Mouse (Mus musculus) layer of hippocampus, adult 8-10 months (tissue): ENCODE measurements at regions not wholly inside any gene's neighbourhood (a gene's known extent, or its start where the extent isn't known, plus 50 kb on each side); places are given as distances from the start of the nearest gene placed in this dataset.
"Not testable (repeated sequence)": the region's sequence is repeated elsewhere in the genome, so short reads cannot be mapped to it uniquely, and the experiment has no call there.

Source experiments
- DNase-seq, 2 experiments: peaks; one replicate each; pipeline ENCODE4 v3.0.0; 2022; ENCODE audit warnings: low spot score in 2 of 2

GRCm38 (mm10) chr7:125152281-125152680, 292.2 kb upstream of the Kdm8 start:
- no peak for DNase-seq

GRCm38 (mm10) chr7:125155291-125155690, 289.2 kb upstream of the Kdm8 start:
- no peak for DNase-seq

DNA sequence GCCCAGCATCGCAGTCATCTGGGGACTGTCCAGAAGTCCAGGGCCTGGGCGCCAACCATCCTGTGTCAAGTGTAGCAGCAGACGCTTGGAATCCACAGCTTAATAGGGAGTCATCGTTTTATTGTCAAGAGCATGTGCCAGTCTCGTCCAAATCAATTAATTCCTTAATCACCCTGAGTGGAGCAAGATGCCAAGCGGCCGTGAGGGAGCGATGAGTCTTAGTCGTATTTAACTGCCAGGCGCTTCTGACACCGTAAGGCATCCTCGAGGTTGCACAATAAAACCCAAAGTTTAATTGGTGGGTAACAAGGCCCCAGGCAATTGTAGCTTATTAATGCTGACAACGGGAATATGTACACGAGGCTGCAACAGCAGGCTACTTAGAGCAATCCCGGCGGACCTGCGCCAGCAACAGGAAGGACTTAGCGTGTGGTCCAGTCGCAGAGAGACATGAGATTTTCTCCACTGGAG, 277.6 kb upstream of the Kdm8 start:
- DNase-seq, result no peak

DNA sequence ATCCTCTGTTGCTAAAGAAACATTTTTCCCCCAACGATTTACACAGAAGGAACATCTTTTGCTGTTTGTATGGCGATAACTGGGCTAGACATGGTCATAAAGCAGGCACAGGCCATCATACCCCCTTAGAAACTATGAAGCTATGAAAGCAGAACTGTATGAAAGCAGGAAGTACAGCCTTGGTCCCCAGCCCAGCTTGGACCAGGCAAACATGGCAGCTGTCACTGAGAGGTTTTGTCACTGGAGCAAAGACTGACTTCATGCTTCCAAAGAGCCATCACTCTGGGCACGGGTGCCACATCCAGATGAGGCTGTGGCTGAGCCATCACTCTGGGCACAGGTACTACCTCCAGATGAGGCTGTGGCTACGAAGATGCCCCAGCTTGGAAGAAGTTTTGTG, 276.8 kb upstream of the Kdm8 start:
- DNase-seq, result no peak

DNA sequence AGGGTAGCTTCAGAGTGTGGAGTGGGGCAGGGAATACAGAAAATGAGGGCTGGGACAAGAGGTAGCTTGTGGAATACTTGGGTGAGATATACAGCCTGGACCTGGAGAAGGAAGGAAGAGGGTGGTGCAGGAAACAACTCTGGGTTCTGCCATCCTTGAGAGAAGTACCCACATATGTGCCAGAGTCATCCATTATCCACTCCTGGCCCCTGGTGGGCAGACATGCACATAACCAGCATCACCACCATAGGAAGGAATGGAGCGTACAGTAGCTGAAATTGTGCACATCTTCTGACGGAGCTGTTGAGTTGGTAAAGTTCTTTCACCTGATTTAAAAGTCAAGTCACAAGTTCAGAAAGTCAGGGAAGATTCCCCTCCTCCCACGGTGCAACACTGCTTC, 262.9 kb upstream of the Kdm8 start:
- DNase-seq, result peak; percentile 40 to 64

GRCm38 (mm10) chr7:125182266-125182665, 262.2 kb upstream of the Kdm8 start:
- DNase-seq, result peak; percentile 18 to 34

GRCm38 (mm10) chr7:125183011-125183410, 261.5 kb upstream of the Kdm8 start:
- not testable (repeated sequence) for DNase-seq

DNA sequence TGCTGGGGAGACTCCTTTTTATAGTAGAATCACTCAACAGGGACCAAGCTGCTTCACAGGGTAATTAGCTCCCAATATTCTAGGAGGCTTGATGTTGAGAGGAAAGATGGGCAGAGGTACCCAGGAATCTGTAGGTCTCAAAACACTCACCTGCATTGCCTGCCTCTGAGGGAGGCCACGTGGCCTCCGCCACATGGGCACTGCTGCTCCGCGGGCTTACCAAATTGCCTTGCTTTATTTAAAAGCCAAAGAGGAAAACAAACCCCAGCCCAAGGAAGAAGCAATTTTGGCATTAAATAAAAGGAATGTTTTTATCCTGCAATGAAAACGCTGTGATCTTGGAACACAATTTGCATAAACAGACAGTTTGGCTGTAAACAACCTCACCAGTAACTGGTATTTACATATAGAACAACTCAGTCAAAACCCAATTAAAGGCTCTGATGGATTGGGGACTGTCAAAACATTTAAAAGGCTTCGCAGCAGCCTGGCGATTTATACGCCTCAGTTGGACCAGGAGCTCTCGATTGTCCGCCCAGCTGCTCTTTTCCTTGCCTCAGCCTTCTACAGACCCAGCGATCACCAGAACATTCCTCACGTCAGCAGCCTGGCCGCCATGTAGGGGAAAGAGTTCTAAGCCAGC, 259.3 kb upstream of the Kdm8 start:
- no peak for DNase-seq

DNA sequence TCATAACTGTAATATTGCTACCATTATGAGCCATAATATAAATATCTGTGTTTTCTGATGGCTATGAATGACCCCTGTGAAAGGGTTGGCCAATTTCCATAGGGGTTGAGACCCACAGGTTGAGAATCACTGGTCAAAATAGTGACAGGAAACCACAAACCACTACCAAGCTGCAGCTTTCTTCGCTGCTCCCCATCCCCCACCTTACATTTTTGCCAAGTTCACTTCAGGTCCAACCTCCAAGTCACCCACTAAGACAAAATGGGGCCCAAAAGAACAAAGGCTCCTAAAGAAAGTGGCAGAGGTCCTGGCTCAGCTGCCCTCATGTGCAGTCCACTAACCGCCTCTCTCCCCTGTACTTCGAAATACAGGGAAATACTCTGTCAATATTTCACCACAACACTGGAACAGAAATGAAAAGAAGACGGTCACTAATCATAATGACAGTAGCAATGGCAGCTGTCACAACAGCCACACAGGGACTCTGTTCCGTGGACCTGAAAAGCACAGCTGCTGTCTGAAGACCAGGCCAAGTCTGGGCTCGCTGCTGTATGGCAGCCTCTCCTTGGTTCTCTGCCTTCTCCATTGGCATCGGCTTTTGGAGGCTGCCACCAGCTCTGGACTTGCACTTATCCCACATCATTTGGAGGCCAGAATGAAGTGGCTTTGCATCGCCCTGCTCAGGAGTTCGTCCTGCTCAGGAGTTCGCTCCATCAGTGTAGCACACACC, 257.3 kb upstream of the Kdm8 start:
- no peak for DNase-seq

DNA sequence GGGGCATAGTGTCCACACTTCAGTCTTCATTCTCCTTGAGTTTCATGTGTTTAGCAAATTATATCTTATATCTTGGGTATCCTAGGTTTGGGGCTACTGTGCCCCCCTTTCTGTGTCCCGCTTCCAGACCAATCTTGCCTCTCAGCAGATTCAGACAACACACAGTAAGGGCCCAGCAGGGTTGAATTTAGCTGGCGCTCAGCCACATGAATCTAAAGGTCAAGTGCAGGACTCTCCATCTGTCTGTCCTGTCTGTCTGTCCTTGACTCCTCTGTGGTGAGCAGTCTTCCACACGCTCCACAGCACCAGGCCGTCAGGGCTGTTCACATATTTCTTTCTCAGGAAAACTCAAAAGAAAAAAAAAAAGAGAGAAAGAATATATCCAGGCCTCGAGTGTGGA, 255.5 kb upstream of the Kdm8 start:
- no peak for DNase-seq

GRCm38 (mm10) chr7:125190067-125190466, 254.4 kb upstream of the Kdm8 start:
- DNase-seq, result no peak

- no peak for DNase-seq
Measured at GRCm38 (mm10) chr7:125191313-125191712, 253.2 kb upstream of the Kdm8 start.

DNA sequence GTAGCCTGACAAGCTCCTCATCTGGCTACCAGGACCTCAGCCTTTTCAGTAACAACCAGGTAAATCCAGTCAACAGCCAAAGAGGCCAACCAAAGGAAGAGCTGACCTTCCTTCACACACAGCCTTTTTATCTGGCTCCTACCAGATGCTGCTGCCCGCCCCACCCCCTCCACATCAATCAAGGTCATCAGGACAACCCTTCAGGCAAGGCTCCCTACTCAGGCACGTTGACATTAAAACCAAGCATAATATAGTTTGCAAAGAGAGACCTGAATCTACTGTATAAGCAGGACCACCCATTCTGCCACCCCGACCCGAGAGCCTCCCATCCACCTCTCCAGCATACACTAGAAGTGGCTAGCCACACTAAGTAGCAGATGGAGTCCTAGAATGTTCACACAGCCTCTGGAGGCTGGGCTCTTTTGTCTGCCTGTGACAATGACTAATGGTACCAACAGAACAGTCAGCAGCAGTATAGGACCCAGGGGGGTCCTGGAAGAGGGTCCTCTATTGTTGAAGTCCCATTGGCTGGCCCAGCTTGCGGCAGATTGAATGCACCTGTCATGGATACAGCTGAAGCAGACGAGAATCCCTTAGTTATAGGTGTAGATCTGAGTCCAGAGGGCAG, 233.0 kb upstream of the Kdm8 start:
- no peak for DNase-seq

GRCm38 (mm10) chr7:125214036-125214435, 230.4 kb upstream of the Kdm8 start:
- no peak for DNase-seq

GRCm38 (mm10) chr7:125217630-125218029, 226.8 kb upstream of the Kdm8 start:
- DNase-seq, result no peak

GRCm38 (mm10) chr7:125222684-125223083, 221.8 kb upstream of the Kdm8 start:
- DNase-seq, result no peak

GRCm38 (mm10) chr7:125234911-125235310, 209.6 kb upstream of the Kdm8 start:
- DNase-seq, result no peak

GRCm38 (mm10) chr7:125237026-125237425, 207.4 kb upstream of the Kdm8 start:
- DNase-seq, result no peak

GRCm38 (mm10) chr7:125243021-125243420, 201.5 kb upstream of the Kdm8 start:
- DNase-seq, result no peak

DNA sequence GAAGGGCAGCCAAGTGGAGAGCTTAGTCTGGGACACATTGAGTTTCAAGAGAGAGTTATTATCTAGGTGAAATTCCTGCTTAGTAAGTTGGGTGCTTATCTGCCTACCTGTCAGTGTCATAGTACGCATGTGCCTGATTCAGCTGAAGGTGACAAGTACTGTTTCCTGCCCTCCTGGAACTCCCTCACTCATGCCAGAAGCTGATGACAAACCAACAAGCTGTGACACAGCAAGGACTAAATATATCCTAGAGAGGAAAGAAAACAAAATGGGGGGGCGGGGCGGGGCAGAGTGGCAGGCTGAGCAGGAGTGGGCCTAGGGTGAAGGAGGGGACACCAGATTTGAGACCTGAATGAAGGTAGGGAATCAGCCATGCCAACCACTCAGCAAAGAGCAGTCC, 196.1 kb upstream of the Kdm8 start:
- no peak for DNase-seq

DNA sequence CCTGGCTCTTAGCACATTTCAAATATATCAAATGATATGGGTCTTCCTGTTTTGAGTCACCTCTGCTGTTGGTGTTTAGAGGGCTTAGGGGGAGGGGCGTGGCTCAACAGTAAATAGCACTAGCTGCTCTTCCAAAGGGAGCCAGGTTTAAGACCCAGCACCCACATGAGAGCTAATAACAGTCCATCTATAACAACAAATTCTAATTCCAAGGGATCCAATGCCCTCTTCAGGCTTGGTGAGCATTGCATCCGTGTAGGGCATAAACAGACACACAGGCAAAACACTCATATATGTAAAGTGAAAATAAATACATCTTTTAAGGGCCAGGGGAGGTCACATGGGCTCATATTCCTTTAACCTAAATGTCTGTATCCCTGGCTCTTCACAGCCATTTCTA, 194.1 kb upstream of the Kdm8 start:
- no peak for DNase-seq

DNA sequence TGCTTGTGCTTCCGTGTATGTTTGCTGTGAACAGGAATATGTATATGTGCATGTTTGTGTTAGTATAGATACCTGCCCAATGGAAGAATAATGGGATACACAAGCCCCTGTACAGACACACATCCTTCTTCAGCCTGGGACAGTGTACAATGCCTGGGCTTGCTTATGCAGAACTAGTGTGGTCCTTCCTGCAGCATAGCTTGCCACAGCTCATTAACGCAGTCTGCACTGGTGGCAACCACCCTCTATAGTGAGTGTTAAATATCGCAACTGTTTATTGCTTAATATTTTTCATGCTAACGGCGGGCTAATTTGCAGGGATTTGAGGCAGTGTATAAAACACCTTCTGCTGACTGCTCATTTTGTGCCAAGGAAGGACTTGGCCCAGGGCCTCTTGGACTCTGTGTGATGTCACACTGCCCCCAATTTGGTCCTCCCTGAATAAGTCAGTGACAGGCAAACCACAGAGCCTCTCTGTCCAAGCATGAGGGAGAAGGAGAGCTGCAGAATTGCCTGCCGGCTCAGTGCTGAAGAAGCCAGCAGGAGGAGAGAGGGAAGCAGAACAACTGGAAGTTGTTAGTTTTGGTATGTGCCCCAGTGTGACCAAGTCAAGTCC, 193.4 kb upstream of the Kdm8 start:
- DNase-seq, result no peak
